Mouse (Mus musculus) embryonic facial prominence, embryonic 12.5 days (tissue): Measurements from ENCODE around the gene Hif3a. TPM values are rescaled to one million over a fixed set of nuclear protein-coding genes. Genes with fewer than 3 reads are reported as not detected.
"Not testable (repeated sequence)": the region's sequence is repeated elsewhere in the genome, so short reads cannot be mapped to it uniquely, and the experiment has no call there.

ENCODE experiments used
- ATAC-seq: fragments of 200-750 bp; cut with Nextera tagmentation; 2 replicates; pipeline ENCODE4 v1.8.0; 2017; ENCODE audit not compliant: insufficient number of reproducible peaks, insufficient read depth, low FRiP score, low TSS enrichment
- H3K27ac ChIP-seq: fragments of 300-500 bp; sonication (generic); 2 replicates; pipeline ENCODE4 v1.5.1; 2016; ENCODE audit warnings: mild to moderate bottlenecking
- H3K27me3 ChIP-seq: fragments of 300-500 bp; sonication (generic); 2 replicates; pipeline ENCODE4 v1.6.1; 2016; ENCODE audit warnings: mild to moderate bottlenecking, moderate library complexity
- H3K36me3 ChIP-seq: fragments of 300-500 bp; sonication (generic); 2 replicates; pipeline ENCODE4 v1.6.1; 2016; ENCODE audit warnings: mild to moderate bottlenecking
- H3K4me1 ChIP-seq: fragments of 300-500 bp; sonication (generic); 2 replicates; pipeline ENCODE4 v1.6.1; 2016
- H3K4me2 ChIP-seq: fragments of 300-500 bp; sonication (generic); replicated peaks from 2 replicates; pipeline ENCODE4 v1.6.1; 2016; ENCODE audit warnings: mild to moderate bottlenecking, moderate library complexity
- H3K4me3 ChIP-seq: fragments of 300-500 bp; sonication (generic); 2 replicates; pipeline ENCODE4 v1.5.1; 2016; ENCODE audit warnings: mild to moderate bottlenecking
- H3K9ac ChIP-seq: fragments of 300-500 bp; sonication (generic); 2 replicates; pipeline ENCODE4 v1.6.1; 2016; ENCODE audit warnings: mild to moderate bottlenecking, moderate library complexity
- H3K9me3 ChIP-seq: fragments of 300-500 bp; sonication (generic); 2 replicates; pipeline ENCODE4 v1.6.1; 2016; ENCODE audit warnings: mild to moderate bottlenecking, moderate library complexity
- WGBS: fragments of 180-500 bp; shearing (Covaris S2); methylation state at CpG from one replicate; pipeline ENCODE4 v1.1.7; 2016; 5-methylcytosine and 5-hydroxymethylcytosine counted together
- polyA plus RNA-seq: library from polyadenylated mRNA; unstranded; fragments of >200 nt; fragmentation: Nextera tagmentation; extraction: Ambion mirVana; gene quantifications from 2 replicates; pipeline ENCODE4 v1.2.1, GENCODE M21; 2016

Hif3a gene
- polyA plus RNA-seq = 10.7 and 13.0 TPM in 2 replicates

- peak within 1 kb of the TSS; percentile 67 for H3K27ac ChIP-seq
- no peaks in the 10 kb centered on the region for H3K9me3 ChIP-seq
- peak within 1 kb of the TSS; percentile 49; the same call in 1 of the 2 replicates for H3K9ac ChIP-seq
- H3K36me3 ChIP-seq = no peaks in the 10 kb centered on the region
- peaks cover 49% of the 10 kb centered on the region for H3K4me1 ChIP-seq
- WGBS = under 1% methylated on average over 15 of the region's 15 CpGs
- peak within 1 kb of the TSS; percentile 58 for H3K4me2 ChIP-seq
- H3K4me3 ChIP-seq = peak within 1 kb of the TSS; percentile 52
- peak; percentile 83 for ATAC-seq
- H3K27me3 ChIP-seq = no peaks in the 10 kb centered on the region
Observed at GRCm38 (mm10) chr7:17062389-17062788, at the start of gene Hif3a. Gene Hif3a (minus strand): TSS chr7:17062427.

- not testable (repeated sequence) for ATAC-seq, H3K27ac ChIP-seq, H3K4me1 ChIP-seq, H3K9ac ChIP-seq, H3K36me3 ChIP-seq, H3K9me3 ChIP-seq, H3K4me2 ChIP-seq, H3K27me3 ChIP-seq, H3K4me3 ChIP-seq
- 90% methylated on average over 13 of the region's 13 CpGs for WGBS
Observed at GRCm38 (mm10) chr7:17101631-17102030, 39.4 kb upstream of the Hif3a start.

GRCm38 (mm10) chr7:17091280-17091679, 29.1 kb upstream of the Hif3a start:
- Histone ChIP-seq H3K9ac (no peak overlapping the region), H3K27ac (no peak overlapping the region), H3K36me3 (no peaks in the 10 kb centered on the region), H3K27me3 (no peaks in the 10 kb centered on the region), H3K9me3 (no peaks in the 10 kb centered on the region), H3K4me3 (no peak overlapping the region), H3K4me1 (no peaks in the 10 kb centered on the region), H3K4me2 (no peak overlapping the region)
- no peak for ATAC-seq
- WGBS = 23% methylated on average over 1 of the region's 1 CpGs

- ATAC-seq = no peak
- WGBS = 59% methylated on average over 3 of the region's 3 CpGs
- no peaks in the 10 kb centered on the region for H3K4me1 ChIP-seq
- no peak overlapping the region for H3K9ac ChIP-seq
- no peak overlapping the region for H3K27ac ChIP-seq
- H3K4me3 ChIP-seq = no peak overlapping the region
- H3K9me3 ChIP-seq = no peaks in the 10 kb centered on the region
- H3K4me2 ChIP-seq = no peak overlapping the region
- H3K36me3 ChIP-seq = no peaks in the 10 kb centered on the region
- no peaks in the 10 kb centered on the region for H3K27me3 ChIP-seq
Observed at GRCm38 (mm10) chr7:17090058-17090585, 27.9 kb upstream of the Hif3a start.

GRCm38 (mm10) chr7:17087731-17088130, 25.5 kb upstream of the Hif3a start:
- ATAC-seq = no peak
- Histone ChIP-seq H3K4me3 (no peak overlapping the region), H3K27ac (no peak overlapping the region), H3K27me3 (no peaks in the 10 kb centered on the region), H3K4me2 (no peak overlapping the region), H3K36me3 (no peaks in the 10 kb centered on the region), H3K9ac (no peak overlapping the region), H3K9me3 (no peaks in the 10 kb centered on the region), H3K4me1 (no peaks in the 10 kb centered on the region)
- 89% methylated on average over 3 of the region's 3 CpGs for WGBS

- 79% methylated on average over 4 of the region's 4 CpGs for WGBS
- no peak for ATAC-seq
Observed at GRCm38 (mm10) chr7:17082766-17083165, 20.5 kb upstream of the Hif3a start.

GRCm38 (mm10) chr7:17078076-17078654, 15.9 kb upstream of the Hif3a start:
- Histone ChIP-seq H3K36me3 (no peaks in the 10 kb centered on the region), H3K27ac (no peak overlapping the region), H3K4me2 (no peak overlapping the region), H3K4me1 (no peaks in the 10 kb centered on the region), H3K9me3 (no peaks in the 10 kb centered on the region), H3K9ac (no peak overlapping the region), H3K27me3 (no peaks in the 10 kb centered on the region), H3K4me3 (no peak overlapping the region)
- no peak for ATAC-seq
- 85% methylated on average over 7 of the region's 7 CpGs for WGBS

More at GRCm38 (mm10) chr7:17082766-17083165, 20.5 kb upstream of the Hif3a start:
- no peak overlapping the region for H3K9ac ChIP-seq
- no peaks in the 10 kb centered on the region for H3K27me3 ChIP-seq
- H3K27ac ChIP-seq = no peak overlapping the region
- H3K36me3 ChIP-seq = no peaks in the 10 kb centered on the region
- no peaks in the 10 kb centered on the region for H3K9me3 ChIP-seq
- no peak overlapping the region for H3K4me2 ChIP-seq
- H3K4me3 ChIP-seq = no peak overlapping the region
- no peaks in the 10 kb centered on the region for H3K4me1 ChIP-seq

- no peaks in the 10 kb centered on the region for H3K9me3 ChIP-seq
- no peaks in the 10 kb centered on the region for H3K36me3 ChIP-seq
- ATAC-seq = no peak
- no peak overlapping the region for H3K27ac ChIP-seq
- no peak overlapping the region for H3K4me3 ChIP-seq
- no peaks in the 10 kb centered on the region for H3K27me3 ChIP-seq
- no peak overlapping the region for H3K4me2 ChIP-seq
- H3K9ac ChIP-seq = no peak overlapping the region
- no peaks in the 10 kb centered on the region for H3K4me1 ChIP-seq
- 90% methylated on average over 1 of the region's 1 CpGs for WGBS
Observed at GRCm38 (mm10) chr7:17076542-17076941, 14.3 kb upstream of the Hif3a start.

- H3K9me3 ChIP-seq = no peaks in the 10 kb centered on the region
- no peak within 1 kb of the TSS for H3K4me3 ChIP-seq
- no peak within 1 kb of the TSS for H3K27ac ChIP-seq
- H3K4me2 ChIP-seq = no peak within 1 kb of the TSS
- 70% methylated on average over 23 of the region's 23 CpGs for WGBS
- no peaks in the 10 kb centered on the region for H3K27me3 ChIP-seq
- ATAC-seq = 0 out of 2 replicates have a peak, but pooled peaks have one; percentile 28
- H3K36me3 ChIP-seq = no peaks in the 10 kb centered on the region
- no peak within 1 kb of the TSS for H3K9ac ChIP-seq
- H3K4me1 ChIP-seq = no peaks in the 10 kb centered on the region
Observed at GRCm38 (mm10) chr7:17073904-17074615, 11.8 kb upstream of the Hif3a start, which contains the start of gene Psg16. Gene Psg16 (plus strand): TSS chr7:17074040.

GRCm38 (mm10) chr7:17073513-17073903, 11.3 kb upstream of the Hif3a start:
- no peak overlapping the region for H3K9ac ChIP-seq
- WGBS = 61% methylated on average over 5 of the region's 5 CpGs
- ATAC-seq = no peak
- H3K4me2 ChIP-seq = no peak overlapping the region
- H3K27ac ChIP-seq = no peak overlapping the region
- H3K4me1 ChIP-seq = no peaks in the 10 kb centered on the region
- H3K4me3 ChIP-seq = no peak overlapping the region
- no peaks in the 10 kb centered on the region for H3K36me3 ChIP-seq
- no peaks in the 10 kb centered on the region for H3K9me3 ChIP-seq
- H3K27me3 ChIP-seq = no peaks in the 10 kb centered on the region

- H3K4me1 ChIP-seq, H3K9me3 ChIP-seq, H3K4me2 ChIP-seq, H3K27me3 ChIP-seq, ATAC-seq, H3K9ac ChIP-seq, H3K27ac ChIP-seq, H3K36me3 ChIP-seq, H3K4me3 ChIP-seq: not testable (repeated sequence)
- 63% methylated on average over 5 of the region's 5 CpGs for WGBS
Observed at GRCm38 (mm10) chr7:17067651-17068050, 5.4 kb upstream of the Hif3a start.

GRCm38 (mm10) chr7:17067000-17067399, 4.8 kb upstream of the Hif3a start:
- Histone ChIP-seq H3K27ac (no peak overlapping the region), H3K27me3 (no peaks in the 10 kb centered on the region), H3K4me2 (no peak overlapping the region), H3K9ac (no peak overlapping the region), H3K4me3 (no peak overlapping the region), H3K4me1 (peaks cover 6% of the 10 kb centered on the region), H3K9me3 (no peaks in the 10 kb centered on the region), H3K36me3 (no peaks in the 10 kb centered on the region)
- ATAC-seq = no peak
